Mouse (Mus musculus) monocyte, adult 2 months (primary cell): ENCODE results near the gene Rhebl1.

Source experiments
- DNase-seq, 2 experiments: peaks; one replicate each; pipeline ENCODE4 v3.0.0; 2022; ENCODE audit warnings: low spot score in 2 of 2, low read depth in 1 of 2

The Rhebl1 gene

DNA sequence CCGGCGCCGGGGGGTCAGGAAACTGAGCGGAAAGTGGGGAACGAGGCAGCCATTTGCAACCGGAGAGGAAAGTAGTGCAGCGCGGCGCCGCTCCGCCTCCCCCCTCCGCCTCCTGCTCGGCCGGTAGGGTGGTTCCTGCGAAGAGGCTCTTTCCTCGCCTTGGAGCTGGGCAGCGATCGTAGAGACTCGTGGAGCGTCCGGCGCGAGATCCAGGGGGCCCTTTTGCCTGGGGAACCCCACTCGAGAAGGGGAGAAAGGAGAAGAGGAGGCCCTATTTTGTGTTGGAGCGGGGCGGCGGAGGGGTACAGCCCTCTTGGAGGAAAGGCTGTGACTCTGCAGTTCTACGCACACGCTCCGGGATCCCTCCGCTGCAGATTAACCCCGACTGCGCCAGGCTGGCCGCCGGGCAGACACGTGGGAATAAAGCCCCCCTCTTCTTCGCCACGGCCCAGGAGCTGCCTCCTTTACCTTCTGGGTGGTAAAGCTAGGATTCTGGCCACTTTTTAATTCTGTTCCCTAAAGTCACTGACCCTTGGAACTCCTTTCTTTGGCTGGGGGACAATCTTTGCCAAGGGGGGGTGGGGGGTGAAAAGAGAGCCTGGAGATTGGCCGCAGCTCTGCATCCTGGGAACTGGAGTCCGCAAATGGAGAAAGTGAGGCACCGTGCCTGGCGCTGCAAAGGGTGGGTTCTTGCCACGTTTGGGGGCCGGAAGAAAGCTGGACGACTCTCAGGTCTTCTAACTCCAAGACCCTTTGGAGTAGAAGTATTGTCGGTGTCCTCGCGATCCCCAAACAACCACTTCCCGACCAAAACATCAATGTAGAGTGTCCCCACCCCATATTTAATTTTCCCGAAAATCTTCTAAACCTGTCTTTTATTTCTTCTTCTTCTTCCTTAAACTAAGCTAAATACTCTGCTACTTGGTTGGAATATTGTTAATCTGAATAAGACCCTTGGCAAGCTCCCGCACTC, 22.1 kb downstream of the Rhebl1 start:
- DNase-seq = peak; percentile 68 to 86

DNA sequence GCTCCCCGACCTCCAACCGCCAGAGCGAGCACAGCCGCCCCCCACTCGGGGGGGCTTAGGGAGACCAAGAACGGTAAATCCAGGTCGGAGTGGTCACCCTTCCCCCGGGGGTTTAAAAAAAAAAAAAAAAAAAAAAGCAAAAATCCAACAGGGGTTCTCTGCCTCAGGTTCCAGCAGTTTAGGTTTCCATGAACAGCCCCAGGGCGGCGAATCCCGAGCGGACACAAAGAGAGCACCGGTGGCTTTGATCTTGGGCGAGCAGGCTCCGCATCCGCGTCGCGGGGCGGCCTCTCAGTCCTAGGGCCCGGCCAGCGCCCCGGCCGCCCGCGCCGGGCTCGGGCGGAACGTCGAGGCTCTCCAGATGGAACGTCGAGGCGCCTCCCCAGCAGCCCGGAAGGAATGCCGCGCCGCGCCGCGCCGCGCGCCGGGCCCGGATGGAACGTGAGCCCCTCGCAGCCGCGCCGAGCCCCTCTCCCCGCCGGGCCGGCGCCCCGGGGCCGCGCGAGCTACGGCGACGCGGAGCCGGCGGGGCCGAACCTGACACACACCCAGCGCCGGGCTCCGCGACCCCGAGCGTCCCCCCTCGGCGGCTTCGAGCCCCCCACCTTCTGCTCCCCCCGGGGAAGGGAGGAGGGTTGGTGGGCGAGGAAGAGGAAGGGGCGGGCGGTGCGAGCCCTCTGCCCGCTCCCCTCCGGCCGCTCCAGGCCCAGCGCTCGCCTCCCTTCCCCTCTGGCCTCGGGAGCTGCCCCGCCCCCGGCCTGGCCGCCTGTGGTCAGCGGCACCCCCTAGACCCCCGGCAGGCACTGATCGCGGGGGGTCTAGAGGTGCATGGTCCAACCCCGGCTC, 23.0 kb downstream of the Rhebl1 start, which contains the start of gene Kmt2d:
Gene Kmt2d, minus strand, starts transcription at position 135 of the 846 bp plus-strand sequence.
- DNase-seq = no peak

DNA sequence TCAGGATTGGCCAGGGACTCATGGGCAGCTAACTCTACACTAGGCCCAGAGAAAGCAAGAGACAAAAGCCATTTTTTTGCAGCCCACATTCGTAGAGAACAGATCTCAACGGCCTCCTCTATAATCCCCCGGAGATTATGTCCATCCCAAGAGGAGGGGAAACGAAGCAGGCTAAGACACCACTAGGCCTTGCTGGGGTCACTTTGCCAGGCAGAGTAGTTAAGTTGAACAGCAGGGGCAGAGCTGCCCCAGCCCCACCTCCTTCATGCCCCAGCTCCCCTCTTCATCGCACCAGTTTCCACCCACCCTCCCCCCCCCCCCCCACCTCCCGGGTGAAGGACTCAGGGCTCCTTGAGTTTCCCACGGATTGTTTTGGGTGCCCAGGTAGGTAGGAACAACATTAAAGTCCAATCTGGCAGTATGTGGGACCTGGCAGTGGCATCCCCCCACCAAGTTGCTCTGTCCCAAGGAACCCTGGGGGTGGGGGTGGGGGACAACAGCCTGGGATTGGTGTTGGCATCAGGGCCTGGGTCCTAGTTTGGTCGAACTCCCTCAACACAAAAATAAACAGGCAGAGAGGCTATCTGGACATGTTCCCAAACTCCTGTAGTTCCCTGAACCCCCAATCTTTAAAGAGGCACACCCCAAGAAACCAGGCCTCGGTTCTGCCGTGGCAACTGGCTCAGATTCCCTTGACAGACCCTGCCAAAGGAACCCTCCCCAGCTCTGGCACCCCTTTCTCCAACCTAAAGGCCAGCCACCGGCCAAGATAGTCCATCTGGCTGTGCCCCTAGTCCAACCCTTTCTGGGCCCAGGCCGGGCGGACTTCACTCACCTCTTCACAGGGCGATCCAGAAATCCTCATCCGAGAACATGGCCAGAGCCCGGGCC, 23.9 kb downstream of the Rhebl1 start:
- no peak for DNase-seq

DNA sequence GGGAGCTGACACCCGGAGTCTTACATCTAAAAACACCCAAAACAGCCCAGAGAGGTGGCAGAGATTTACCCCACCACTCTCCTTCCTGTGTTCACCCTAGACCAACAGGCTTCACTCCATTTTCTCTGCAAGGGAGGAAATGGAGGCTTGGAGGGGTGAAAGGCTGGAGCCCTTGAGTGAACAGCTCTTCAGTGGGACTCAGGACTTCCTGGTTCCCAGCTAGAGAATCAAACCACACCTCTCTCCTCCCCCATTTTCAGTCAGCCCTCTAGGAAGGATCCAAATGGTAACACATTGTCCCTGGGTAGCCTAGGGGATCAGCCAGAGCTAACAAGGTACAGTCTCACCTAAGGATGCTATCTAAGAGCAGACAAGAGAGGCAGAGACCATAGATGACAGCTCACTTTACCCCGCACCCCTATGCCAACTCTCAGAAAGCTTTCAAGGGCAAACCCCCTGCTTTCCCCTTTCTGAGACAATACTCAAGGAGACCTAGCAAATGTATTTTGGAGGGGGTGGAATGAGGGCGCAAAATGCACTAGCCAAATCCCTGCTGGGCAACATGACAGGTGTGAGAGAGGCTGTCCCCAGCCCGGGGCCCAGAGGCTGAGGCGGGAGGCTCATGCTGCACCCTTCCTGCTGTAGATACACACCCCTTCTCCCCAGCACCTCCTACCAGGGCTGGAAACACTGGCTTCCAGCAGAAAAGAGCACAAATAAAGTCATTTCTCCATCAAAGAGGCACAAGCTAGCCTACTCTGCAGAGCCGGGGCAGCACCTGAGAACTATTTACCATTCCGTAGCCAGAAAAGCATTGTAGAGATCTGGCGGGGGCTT, 24.8 kb downstream of the Rhebl1 start:
- no peak for DNase-seq

DNA sequence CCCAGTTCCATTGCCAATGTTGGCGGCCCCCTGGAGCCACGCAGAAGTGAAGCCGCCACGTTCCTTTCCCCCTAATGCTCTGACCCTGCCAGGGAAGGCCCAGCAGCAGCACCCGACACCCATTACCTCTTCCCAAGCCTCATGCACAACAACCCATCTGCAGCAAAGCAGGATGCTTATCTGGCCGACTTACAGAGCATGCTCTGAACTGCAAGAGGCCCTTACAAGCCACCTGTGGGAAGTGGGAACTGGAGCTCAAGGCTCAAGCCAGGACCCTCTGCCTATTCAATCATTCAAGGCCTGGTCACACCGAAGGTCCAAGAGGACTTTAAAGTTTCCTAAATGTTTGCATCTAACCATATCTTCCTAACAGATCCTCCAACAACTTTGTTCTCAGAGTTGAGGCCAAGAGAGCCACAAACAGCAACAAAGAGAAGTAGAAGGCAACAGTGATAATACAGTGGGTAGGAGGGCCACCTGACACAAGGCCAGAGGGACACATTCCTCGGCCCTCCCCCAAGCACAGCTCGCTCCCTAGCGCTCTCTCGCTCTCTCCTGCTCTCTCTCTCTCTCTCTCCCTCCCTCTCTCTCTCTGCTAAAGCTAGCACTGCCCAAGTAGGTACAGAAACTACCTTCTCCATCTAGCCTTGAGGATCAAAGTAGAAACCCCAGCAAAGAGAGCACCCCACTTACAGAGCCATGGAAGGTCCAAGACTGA, 25.8 kb downstream of the Rhebl1 start:
- DNase-seq = no peak

DNA sequence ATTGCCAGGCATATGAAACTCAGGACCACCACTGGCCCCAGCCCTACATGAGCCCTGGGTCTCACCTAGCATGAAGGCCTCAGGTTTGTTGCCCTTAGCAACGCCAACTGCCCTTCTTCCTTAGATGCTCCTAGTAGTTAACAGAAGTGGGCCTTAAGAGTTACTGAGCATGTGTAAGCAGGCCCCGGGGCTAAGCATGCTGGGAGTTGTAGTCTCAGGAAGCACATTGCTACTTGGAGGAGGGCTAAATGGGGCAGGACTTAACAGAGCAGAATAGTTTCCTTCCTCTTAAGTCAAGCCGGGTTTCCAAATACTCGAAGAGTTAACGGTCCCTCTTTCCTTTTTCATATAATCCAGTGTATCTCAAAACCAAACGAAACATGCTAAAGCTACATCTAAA, 27.0 kb downstream of the Rhebl1 start:
- DNase-seq = peak; percentile 50 to 56

DNA sequence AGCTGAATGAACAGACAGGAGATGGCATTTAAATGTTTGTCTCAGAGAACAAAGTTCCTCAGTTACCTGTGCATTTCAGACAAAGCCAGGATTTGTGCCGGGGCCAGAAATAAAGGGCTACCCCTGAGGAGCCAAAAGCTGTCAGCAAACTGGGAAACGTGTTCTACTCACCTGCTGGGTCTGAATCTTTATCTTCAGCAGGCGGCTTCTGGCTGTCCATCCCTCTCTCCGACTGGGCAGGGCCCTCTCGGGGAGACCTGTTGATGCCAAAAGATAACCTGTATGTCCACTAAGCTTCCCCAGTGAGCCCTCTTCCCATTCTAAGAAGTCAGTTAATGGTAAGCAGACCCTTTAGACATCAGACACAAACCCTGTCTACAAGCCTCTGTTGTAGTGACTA, 27.8 kb downstream of the Rhebl1 start:
- DNase-seq = no peak

DNA sequence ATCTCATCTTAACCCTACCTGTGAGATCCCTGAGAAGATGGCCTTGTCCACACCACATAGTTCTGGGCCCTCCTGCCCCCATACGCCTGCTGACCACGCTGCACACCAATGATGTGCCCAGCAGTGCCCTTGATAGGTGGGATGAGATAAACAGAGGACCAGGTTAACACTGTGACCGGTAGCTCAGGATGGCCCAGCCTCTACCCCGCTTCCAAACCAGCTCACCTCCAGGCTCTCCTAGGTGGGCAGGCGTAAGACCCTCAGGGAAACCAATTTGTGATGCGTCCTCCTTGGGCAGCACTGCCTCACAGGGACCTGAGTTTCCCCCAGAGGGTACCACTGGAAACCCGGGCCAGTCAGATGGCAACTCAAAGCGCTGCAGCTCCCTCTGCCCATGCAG, 28.6 kb downstream of the Rhebl1 start:
- no peak for DNase-seq

DNA sequence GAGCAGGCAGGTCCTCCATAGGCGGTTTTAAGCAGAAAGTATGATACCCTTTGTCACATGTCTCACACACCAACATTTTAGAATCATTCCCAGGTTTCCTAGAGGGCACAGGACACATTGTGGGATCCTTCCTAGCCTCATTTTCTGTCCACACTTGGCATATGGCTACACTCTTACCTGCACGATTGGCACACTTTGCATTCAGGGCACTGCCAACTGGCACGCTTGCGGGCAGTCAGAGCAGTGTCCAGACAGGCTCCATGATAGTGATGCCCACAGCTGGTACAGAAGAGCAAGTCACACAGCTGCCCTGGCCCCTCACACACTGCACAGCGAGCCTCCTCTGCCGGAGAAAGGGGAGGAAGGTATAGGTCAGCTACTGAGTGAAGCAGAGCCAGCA, 29.4 kb downstream of the Rhebl1 start:
- DNase-seq = no peak

DNA sequence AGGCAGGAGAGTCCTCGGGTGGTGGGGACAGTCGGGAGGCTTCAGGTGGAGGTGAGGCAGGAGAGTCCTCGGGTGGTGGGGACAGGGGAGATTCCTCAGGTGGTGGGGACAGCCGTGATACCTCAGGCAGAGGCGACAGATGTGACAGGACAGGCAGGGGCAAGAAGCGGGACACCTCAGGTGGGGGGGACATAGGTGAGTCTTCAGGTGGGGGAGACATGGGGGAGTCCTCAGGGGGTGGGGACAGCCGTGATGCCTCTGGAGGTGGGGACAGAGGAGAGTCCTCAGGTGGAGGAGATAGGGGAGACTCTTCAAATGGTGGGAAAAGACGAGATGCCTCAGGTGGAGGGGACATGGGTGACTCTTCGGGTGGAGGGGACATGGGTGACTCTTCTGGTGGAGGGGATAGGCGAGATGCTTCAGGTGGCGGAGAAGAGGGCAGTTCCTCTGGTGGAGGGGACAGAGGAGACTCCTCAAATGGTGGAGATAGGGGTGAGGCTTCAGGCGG, 30.8 kb downstream of the Rhebl1 start:
- DNase-seq = no peak

DNA sequence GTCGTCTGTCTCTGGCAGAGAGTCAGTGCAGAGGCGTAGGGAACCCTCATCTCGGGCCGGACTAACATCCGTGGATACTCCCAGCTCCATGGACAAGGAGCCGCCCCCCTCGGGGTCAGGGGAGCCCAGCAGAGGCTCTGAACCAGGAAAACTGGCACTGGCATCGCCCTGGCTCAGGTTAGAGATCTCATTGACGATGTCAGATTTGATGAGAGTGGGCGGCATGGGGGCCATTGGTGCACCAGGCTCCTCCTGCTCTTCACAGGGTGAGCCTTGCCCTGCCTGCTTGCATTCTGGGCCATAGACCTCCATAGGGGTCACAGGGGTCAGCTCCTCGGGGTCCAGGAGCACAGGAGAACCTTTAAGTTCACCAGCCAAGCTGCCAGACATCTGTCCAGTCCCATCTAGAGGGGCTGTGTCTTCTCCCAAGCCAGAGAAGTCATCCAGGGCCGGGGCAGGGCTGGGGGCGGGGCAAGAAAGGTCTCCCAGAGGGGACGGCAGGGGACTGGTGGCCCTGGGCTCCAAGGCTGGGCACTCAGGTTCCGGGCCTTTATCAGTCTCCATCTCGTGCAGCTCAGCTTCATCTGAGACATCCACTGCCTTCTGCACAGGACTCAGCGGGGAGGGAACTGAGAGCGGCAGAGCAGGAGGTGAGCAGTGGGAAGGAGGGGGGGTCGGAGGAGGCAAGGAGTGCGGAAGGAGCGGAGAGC, 32.5 kb downstream of the Rhebl1 start:
- DNase-seq = no peak

DNA sequence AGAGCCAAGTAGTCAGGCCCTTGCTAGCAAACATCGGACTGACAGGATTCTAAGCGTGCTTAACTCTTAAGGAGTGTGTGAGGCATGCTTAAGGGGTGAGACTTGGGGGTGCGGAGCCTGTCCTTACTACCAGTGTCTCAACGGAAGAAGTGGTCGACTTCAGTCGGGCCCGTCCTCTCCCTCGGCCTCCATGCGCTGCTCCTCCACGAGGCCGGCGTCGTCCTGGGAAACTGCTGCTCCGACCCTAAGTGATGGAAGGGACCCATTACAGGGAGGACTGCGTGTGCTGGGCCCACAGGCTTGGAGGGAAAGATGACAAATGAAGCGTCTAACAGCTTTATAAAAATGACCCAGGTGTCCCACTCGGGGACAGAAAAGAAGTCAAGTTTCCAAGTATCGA, 33.4 kb downstream of the Rhebl1 start:
- DNase-seq = no peak

DNA sequence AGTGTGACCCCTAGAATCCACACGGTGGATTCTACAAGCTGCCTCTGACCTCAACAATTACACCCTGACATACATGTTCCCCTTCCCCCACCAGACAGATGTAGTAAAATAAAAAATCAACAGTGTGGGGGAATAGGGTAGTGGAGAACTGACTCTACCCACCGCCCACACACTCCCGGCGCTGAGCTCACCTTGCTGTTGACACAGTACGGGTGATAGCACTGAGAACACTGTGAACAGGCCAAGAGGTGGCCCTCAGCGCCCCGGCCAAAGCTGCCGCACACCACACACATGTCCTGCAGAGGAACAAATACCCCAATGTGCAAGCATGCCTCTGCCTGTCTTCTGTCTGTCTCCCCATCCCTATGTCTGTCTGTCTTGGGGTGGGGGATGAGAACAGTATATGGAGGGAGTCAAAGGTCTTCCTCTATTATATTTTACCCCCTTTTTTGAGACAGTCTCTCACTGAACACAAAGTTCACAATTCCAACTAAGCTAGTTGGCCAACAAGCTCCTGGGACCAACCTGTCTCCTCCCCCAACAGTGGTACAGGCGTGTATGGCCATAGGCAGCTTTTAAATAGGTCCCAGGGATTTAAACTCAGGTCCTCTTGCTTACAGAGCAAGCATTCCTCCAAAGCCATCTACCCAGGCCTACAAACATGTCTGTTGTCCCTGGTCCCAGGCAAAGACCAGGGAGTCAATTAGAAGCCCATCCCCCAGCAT, 34.9 kb downstream of the Rhebl1 start:
- no peak for DNase-seq

DNA sequence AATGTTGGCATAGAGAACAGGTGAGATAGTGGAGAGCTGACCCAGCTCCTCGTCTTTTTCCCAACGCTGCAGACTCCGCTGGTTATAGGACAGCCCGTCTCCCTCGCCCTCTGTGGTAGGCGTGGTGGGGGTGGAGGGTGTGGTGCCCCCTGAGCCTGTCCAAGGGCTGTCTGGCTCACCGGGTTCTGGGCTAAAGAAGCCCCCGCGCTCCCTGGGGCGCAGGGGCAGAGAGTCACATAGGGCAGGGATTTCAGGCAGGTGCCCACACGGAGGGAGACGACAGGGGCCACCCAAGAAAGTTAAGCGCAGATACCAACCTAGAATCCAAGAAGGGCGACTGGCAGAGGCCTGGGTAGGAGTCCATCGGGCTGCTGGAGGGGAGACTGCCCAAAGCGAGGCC, 40.1 kb downstream of the Rhebl1 start:
- DNase-seq = no peak

DNA sequence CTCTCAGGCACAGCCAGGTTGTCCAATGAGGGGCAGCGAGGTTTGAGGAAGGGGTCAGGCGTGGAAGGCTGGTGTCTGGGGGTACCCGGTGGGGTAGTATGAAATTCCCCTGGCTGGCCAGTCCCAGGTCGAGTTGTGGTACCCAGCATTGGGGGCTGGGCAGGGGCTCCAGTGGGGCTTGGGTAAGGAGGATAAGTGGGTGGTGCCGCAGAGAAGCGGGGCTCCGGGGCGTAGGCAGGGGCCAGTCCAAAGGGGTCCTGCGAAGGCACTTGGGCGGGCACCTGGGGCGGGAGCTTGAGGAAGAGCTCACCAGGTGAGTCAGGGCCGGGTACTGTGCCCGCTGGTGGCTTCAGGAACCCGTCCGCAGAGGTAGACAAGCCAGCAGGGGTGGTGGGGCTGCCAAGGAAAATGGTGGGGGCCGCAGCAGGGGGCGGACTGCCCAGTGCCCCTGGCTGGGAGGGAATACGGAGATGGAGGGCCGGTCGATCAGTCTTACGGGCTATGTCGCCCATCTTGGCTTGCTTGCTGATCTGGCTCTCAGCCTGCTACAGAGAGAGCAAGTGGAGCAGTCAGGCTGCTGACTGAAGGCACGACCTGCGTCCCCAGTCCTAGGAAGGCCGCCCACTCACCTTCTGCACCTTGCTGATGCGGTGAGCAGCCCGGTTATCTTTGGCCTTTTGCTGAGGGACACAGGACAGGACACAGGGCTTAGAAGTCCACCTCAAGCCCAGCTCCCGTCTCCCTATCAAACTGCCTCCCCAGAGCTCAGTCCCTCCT, 41.0 kb downstream of the Rhebl1 start:
- DNase-seq = no peak

DNA sequence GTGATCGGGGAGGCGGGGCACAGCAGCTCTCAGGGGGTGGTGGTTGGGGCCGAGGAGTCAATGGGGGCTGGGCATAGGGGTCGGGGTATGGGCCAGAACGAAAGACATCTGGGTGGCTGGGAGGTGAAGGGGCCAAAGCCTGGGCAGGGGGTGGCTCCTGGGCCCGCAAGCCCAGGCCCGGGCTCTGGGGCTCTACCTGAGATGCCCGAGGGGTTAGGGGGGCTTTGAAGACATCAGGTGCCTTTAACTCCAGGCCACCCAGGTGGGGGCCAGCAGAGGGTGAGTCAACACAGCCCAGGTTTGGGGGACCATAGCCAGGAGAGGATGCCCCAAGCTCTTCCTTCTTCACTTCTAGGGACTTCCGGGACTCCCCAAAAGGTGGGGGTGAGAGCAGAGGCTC, 41.6 kb downstream of the Rhebl1 start:
- DNase-seq = no peak

DNA sequence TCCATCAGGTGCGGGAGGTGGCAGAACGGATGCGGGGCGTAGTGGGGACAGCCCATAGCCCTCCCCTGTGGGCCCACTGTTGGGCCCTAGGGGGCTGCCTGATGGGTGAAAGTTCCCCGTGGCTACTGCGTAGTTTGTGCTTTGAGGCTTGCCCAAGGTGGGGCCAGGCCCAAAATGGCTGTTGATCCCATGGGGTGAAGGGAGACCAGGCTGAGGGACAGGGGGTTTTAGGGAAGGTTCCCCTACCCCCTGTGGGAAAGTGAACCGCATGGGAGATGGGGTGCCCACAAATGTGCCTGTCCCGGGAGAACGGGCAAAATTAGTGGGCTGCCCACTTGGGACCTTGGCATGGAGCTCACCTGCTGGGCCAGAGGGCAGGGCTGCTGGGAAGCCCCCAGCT, 42.3 kb downstream of the Rhebl1 start:
- no peak for DNase-seq
